Mouse (Mus musculus) C2C12 (cell line): Measurements from ENCODE around the gene Dpf3. TPM values are rescaled to one million over a fixed set of nuclear protein-coding genes. Genes with fewer than 3 reads are reported as not detected.

Source experiments
- H3K27me3 ChIP-seq: one replicate; pipeline ENCODE4 v1.6.1; 2011; ENCODE audit not compliant: control insufficient read depth, insufficient read depth, insufficient read length
- H3K36me3 ChIP-seq: one replicate; pipeline ENCODE4 v1.6.1; 2011; ENCODE audit not compliant: control insufficient read depth, insufficient read depth
- H3K4me3 ChIP-seq: one replicate; pipeline ENCODE4 v1.5.1; 2011; ENCODE audit warnings: mild to moderate bottlenecking, control low read depth; ENCODE audit not compliant: poor library complexity, insufficient read depth, severe bottlenecking
- H3K79me2 ChIP-seq: one replicate; pipeline ENCODE4 v1.6.1; 2011; ENCODE audit not compliant: control insufficient read depth, insufficient read depth
- H3K79me3 ChIP-seq: one replicate; pipeline ENCODE4 v1.6.1; 2011; ENCODE audit warnings: low read depth, control low read depth
- H3ac ChIP-seq: one replicate; pipeline ENCODE3; 2011; ENCODE audit warnings: low read depth; ENCODE audit not compliant: control insufficient read depth, insufficient read length
- CEBPB ChIP-seq: IDR thresholded peaks from one replicate; pipeline ENCODE4 v1.6.1; 2011; ENCODE audit warnings: low read depth, mild to moderate bottlenecking, control low read depth, moderate library complexity
- CTCF ChIP-seq: IDR thresholded peaks from one replicate; pipeline ENCODE4 v1.5.1; 2011; ENCODE audit not compliant: control insufficient read depth, insufficient read depth, insufficient read length
- FOSL1 ChIP-seq: IDR thresholded peaks from one replicate; pipeline ENCODE4 v1.8.0; 2011; ENCODE audit warnings: mild to moderate bottlenecking, low read length; ENCODE audit not compliant: poor library complexity, insufficient read depth, severe bottlenecking
- MAX ChIP-seq: IDR thresholded peaks from one replicate; pipeline ENCODE4 v1.6.1; 2011; ENCODE audit warnings: mild to moderate bottlenecking, control low read depth
- MYOD1 ChIP-seq: IDR thresholded peaks from one replicate; pipeline ENCODE4 v1.6.1; 2011; ENCODE audit warnings: low read depth; ENCODE audit not compliant: control insufficient read depth, insufficient read length
- MYOG ChIP-seq: IDR thresholded peaks from one replicate; pipeline ENCODE4 v1.6.1; 2011; ENCODE audit not compliant: control insufficient read depth, insufficient read length; ENCODE audit errors: extremely low read depth
- USF1 ChIP-seq: IDR thresholded peaks from one replicate; pipeline ENCODE4 v1.6.1; 2011; ENCODE audit warnings: low read depth, mild to moderate bottlenecking, control low read depth, moderate library complexity
- polyA plus RNA-seq: library from polyadenylated mRNA; unstranded; fragments of >200 nt; fragmentation: generic; extraction: Trizol; gene quantifications from one replicate; pipeline ENCODE4 v1.2.1, GENCODE M21; 2012; ENCODE audit warnings: missing spikeins

Dpf3 gene
- polyA plus RNA-seq, 1 experiment = 0.25 TPM

GRCm38 (mm10) chr12:83496736-83497135 is 9.2 kb upstream of the Dpf3 start:
- Histone ChIP-seq H3ac (no peak overlapping the region), H3K79me2 (no peaks in the 10 kb centered on the region), H3K4me3 (no peak overlapping the region), H3K36me3 (no peaks in the 10 kb centered on the region), H3K79me3 (no peaks in the 10 kb centered on the region), H3K27me3 (peaks cover 10% of the 10 kb centered on the region)
- no peak for TF ChIP-seq MYOG
- TF ChIP-seq MAX = no peak
- no peak for TF ChIP-seq MYOD1
- no peak for TF ChIP-seq CEBPB
- no peak for TF ChIP-seq FOSL1
- no peak for TF ChIP-seq USF1
- TF ChIP-seq CTCF = no peak

- Histone ChIP-seq H3ac (no peak overlapping the region), H3K27me3 (peaks cover 7% of the 10 kb centered on the region), H3K79me2 (no peaks in the 10 kb centered on the region), H3K79me3 (no peaks in the 10 kb centered on the region), H3K4me3 (no peak overlapping the region), H3K36me3 (no peaks in the 10 kb centered on the region)
- no peak for TF ChIP-seq MYOD1
- TF ChIP-seq MYOG = no peak
- no peak for TF ChIP-seq CTCF
- no peak for TF ChIP-seq CEBPB
- no peak for TF ChIP-seq USF1
- TF ChIP-seq MAX = no peak
- no peak for TF ChIP-seq FOSL1
Measured at GRCm38 (mm10) chr12:83496336-83496735, 8.8 kb upstream of the Dpf3 start.

- Histone ChIP-seq H3K36me3 (no peaks in the 10 kb centered on the region), H3K79me2 (no peaks in the 10 kb centered on the region), H3K27me3 (peaks cover 7% of the 10 kb centered on the region), H3ac (no peak overlapping the region), H3K79me3 (no peaks in the 10 kb centered on the region), H3K4me3 (no peak overlapping the region)
- no peak for TF ChIP-seq CEBPB
- no peak for TF ChIP-seq MAX
- no peak for TF ChIP-seq MYOG
- TF ChIP-seq FOSL1 = no peak
- no peak for TF ChIP-seq CTCF
- no peak for TF ChIP-seq MYOD1
- no peak for TF ChIP-seq USF1
Measured at GRCm38 (mm10) chr12:83495961-83496282, 8.4 kb upstream of the Dpf3 start.

GRCm38 (mm10) chr12:83495248-83495960 is 7.9 kb upstream of the Dpf3 start:
- Histone ChIP-seq H3K27me3 (peaks cover 7% of the 10 kb centered on the region), H3K4me3 (no peak overlapping the region), H3K79me2 (no peaks in the 10 kb centered on the region), H3K79me3 (no peaks in the 10 kb centered on the region), H3K36me3 (no peaks in the 10 kb centered on the region), H3ac (no peak overlapping the region)
- TF ChIP-seq FOSL1 = no peak
- peak; percentile 32 for TF ChIP-seq MYOD1

GRCm38 (mm10) chr12:83494196-83494595 is 6.7 kb upstream of the Dpf3 start:
- no peaks in the 10 kb centered on the region for H3K79me2 ChIP-seq
- no peak overlapping the region for H3K4me3 ChIP-seq
- TF ChIP-seq CEBPB (no peak), USF1 (no peak), MYOD1 (no peak), MAX (no peak), CTCF (no peak), MYOG (no peak), FOSL1 (no peak)
- H3K36me3 ChIP-seq = no peaks in the 10 kb centered on the region
- H3ac ChIP-seq = no peak overlapping the region
- H3K79me3 ChIP-seq = no peaks in the 10 kb centered on the region
- peaks cover 7% of the 10 kb centered on the region for H3K27me3 ChIP-seq

GRCm38 (mm10) chr12:83492808-83493207 is 5.3 kb upstream of the Dpf3 start:
- Histone ChIP-seq H3ac (no peak overlapping the region), H3K4me3 (no peak overlapping the region), H3K36me3 (no peaks in the 10 kb centered on the region), H3K79me3 (no peaks in the 10 kb centered on the region), H3K27me3 (peaks cover 7% of the 10 kb centered on the region), H3K79me2 (no peaks in the 10 kb centered on the region)
- TF ChIP-seq CTCF (no peak), MYOG (no peak), MYOD1 (no peak), USF1 (no peak), MAX (no peak), CEBPB (no peak), FOSL1 (no peak)
